Comparison of ENCODE assay signal across 13 mouse cellular contexts in genomic region chr4:100597049-100597448, GRCm38 (mm10).
A peak's percentile ranks its signal among the peaks of the same experiment; 100 is the strongest.
DNase-seq lines count a peak whose midpoint lies in the region; ATAC-seq and TF ChIP-seq lines count a peak whose summit lies in the region.
"Had no signal": no experiment of that assay in that cellular context is flagged by ENCODE, and none has a peak within 500 bp of the region (broad histone marks: within the 10 kb centered on the region; RNA-seq: fewer than 3 reads in every experiment).

No protein-coding gene starts in this region.

- TF ChIP-seq CTCF in midbrain, postnatal 0 days (IDR thresholded peaks at IDR 0.05), result no peak

- 53% methylated on average over 4 of the region's 4 CpGs for WGBS in embryonic facial prominence, embryonic 15.5 days
- 59% methylated on average over 4 of the region's 4 CpGs for WGBS in midbrain, postnatal 0 days

- 0 out of 2 replicates have a peak overlapping the region, but pooled peaks have one; percentile 24 for H3K27ac ChIP-seq in embryonic facial prominence, embryonic 15.5 days (replicated peaks)
- H3K27ac ChIP-seq in midbrain, postnatal 0 days (ENCODE audit: low read depth, low read length), result peak overlapping the region; percentile 26; the same call in 1 of the 2 replicates
- H3K27ac ChIP-seq: liver, embryonic 12.5 days; midbrain, embryonic 12.5 days had no signal

- peak; percentile 10 for DNase-seq in embryo, embryonic 11 days
- DNase-seq in embryo, embryonic 10 days (ENCODE audit: low spot score), result no peak
- DNase-seq in left cerebral cortex, adult 11 months (ENCODE audit: low spot score), result peak; percentile 36
- no peak for DNase-seq in left cerebral cortex, postnatal 4 days
- DNase-seq in midbrain, postnatal 0 days (ENCODE audit: low spot score), result no peak
- no peak for DNase-seq in B cell, adult 2 months
- no peak for DNase-seq in urinary bladder, postnatal 4 days (ENCODE audit: low spot score in 2 of 2)
- DNase-seq: adrenal gland, postnatal 36 days; kidney, postnatal 14 days; lung, postnatal 14 days had no signal

- H3K4me1 ChIP-seq in embryonic facial prominence, embryonic 15.5 days, result peaks cover 6% of the 10 kb centered on the region; the same call in 1 of the 2 replicates
- peaks cover 2% of the 10 kb centered on the region; the same call in 1 of the 2 replicates for H3K4me1 ChIP-seq in midbrain, postnatal 0 days (ENCODE audit: insufficient read depth, low read length)
- H3K4me1 ChIP-seq: liver, embryonic 12.5 days had no signal

- no peaks in the 10 kb centered on the region for H3K36me3 ChIP-seq in embryonic facial prominence, embryonic 15.5 days
- H3K36me3 ChIP-seq in midbrain, postnatal 0 days (ENCODE audit: insufficient read depth, low read length), result no peaks in the 10 kb centered on the region
- H3K36me3 ChIP-seq: liver, embryonic 12.5 days; midbrain, embryonic 12.5 days had no signal

- ATAC-seq in embryonic facial prominence, embryonic 15.5 days (ENCODE audit: insufficient number of reproducible peaks, low FRiP score, low TSS enrichment, low read depth), result no peak
- ATAC-seq in midbrain, postnatal 0 days (ENCODE audit: low FRiP score), result peak; percentile 49; the same call in 1 of the 2 replicates
- ATAC-seq: liver, embryonic 12.5 days had no signal

- H3K9me3 ChIP-seq in embryonic facial prominence, embryonic 15.5 days (replicated peaks), result no peaks in the 10 kb centered on the region
- no peaks in the 10 kb centered on the region for H3K9me3 ChIP-seq in midbrain, postnatal 0 days (ENCODE audit: low read length)
- H3K9me3 ChIP-seq: liver, embryonic 12.5 days; midbrain, embryonic 12.5 days had no signal

- intact Hi-C loops in left cerebral cortex, postnatal 4 days (cut with DNase I), result no loop called here

- no peak overlapping the region for H3K4me3 ChIP-seq in embryonic facial prominence, embryonic 15.5 days (replicated peaks)
- H3K4me3 ChIP-seq in midbrain, postnatal 0 days (ENCODE audit: low read depth, low read length), result no peak overlapping the region
- H3K4me3 ChIP-seq: liver, embryonic 12.5 days; midbrain, embryonic 12.5 days had no signal

- H3K4me2 ChIP-seq in embryonic facial prominence, embryonic 15.5 days (replicated peaks), result no peak overlapping the region
- H3K4me2 ChIP-seq in midbrain, postnatal 0 days (ENCODE audit: low read depth, low read length, poor library complexity, severe bottlenecking), result no peak overlapping the region
- H3K4me2 ChIP-seq: liver, embryonic 12.5 days; midbrain, embryonic 12.5 days had no signal

- H3K27me3 ChIP-seq in embryonic facial prominence, embryonic 15.5 days, result no peaks in the 10 kb centered on the region
- H3K27me3 ChIP-seq in midbrain, postnatal 0 days (ENCODE audit: insufficient read depth, low read length), result no peaks in the 10 kb centered on the region
- H3K27me3 ChIP-seq: liver, embryonic 12.5 days; midbrain, embryonic 12.5 days had no signal

- no peak overlapping the region for H3K9ac ChIP-seq in embryonic facial prominence, embryonic 15.5 days
- no peak overlapping the region for H3K9ac ChIP-seq in midbrain, postnatal 0 days (replicated peaks; ENCODE audit: low read length, poor library complexity, severe bottlenecking)
- H3K9ac ChIP-seq: liver, embryonic 12.5 days; midbrain, embryonic 12.5 days had no signal

Comparison
In these comparisons a context has a peak if more than half of its experiments do, and no peak if none do; other contexts are left out.
1. DNase-seq: peak in embryo, embryonic 11 days (single experiment) and left cerebral cortex, adult 11 months (single experiment); none in embryo, embryonic 10 days (single experiment), left cerebral cortex, postnatal 4 days (single experiment), midbrain, postnatal 0 days (single experiment), B cell, adult 2 months (0 of 2) and urinary bladder, postnatal 4 days (0 of 2).